Mouse (Mus musculus): ENCODE measurements around the gene Atg4c.
A peak's percentile ranks its signal among the peaks of the same experiment; 100 is the strongest.

DNA sequence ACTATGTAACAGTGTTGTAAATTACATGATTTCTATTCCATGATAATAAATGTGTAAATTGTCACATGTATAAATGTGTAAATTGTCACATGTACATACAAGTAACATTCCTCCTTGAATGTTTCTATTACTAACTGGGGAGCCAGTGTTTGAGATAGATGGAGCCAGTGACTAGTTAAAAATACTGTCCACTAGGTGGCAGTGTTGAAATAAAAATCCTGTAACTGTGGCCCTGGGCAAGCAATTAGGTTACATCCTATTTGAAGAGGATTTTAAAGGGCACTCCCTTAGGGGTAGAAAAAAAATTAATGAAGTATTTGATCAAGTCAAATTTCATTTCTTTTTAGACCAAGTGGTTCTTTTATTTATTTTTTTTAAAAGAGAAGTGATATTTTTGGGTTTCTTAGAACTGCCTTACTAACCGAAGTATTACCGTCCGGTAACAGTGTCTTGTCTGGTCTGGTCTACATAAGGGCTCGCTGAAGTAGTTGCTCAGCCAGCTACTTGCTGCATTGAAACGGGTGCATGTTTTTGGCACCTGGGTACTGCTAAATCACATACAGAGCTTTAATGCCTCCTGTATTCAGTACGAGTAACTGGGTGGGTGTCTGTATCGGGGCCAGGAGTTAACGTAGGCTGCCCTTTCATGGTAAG lies 41.6 kb downstream of the Atg4c start:
- TF ChIP-seq TAL1 (IDR thresholded peaks at IDR 0.05; ENCODE audit: low read length), result no peak
- TF ChIP-seq POLR2AphosphoS2 (IDR thresholded peaks at IDR 0.05; ENCODE audit: low read length), result no peak
- TF ChIP-seq CTCF (IDR thresholded peaks at IDR 0.05 in 2 of 3, conservative IDR thresholded peaks at IDR 0.05 in 1 of 3; ENCODE audit: control insufficient read depth in 1 of 3, insufficient read depth in 1 of 3, low read depth in 2 of 3, low read length in 3 of 3, poor library complexity in 1 of 3, severe bottlenecking in 1 of 3), result peak in 2 of 3 experiments; percentile 31 to 74; a peak in 3 of 6 replicates
- TF ChIP-seq UBTF (IDR thresholded peaks at IDR 0.05; ENCODE audit: borderline replicate concordance, insufficient read depth, low read depth, low read length), result no peak
- no peak for TF ChIP-seq POLR2A (IDR thresholded peaks at IDR 0.05; ENCODE audit: control insufficient read depth in 1 of 2, insufficient read depth in 1 of 2, low read depth in 1 of 2, low read length in 2 of 2, poor library complexity in 1 of 2)
